Mouse (Mus musculus) MEL (cell line): ENCODE measurements around the gene Aph1c. TPM values are rescaled to one million over a fixed set of nuclear protein-coding genes. Genes with fewer than 3 reads are reported as not detected.

Source experiments
- DNase-seq: peaks from one replicate; pipeline ENCODE4 v3.0.0; 2011; ENCODE audit warnings: low read depth, low spot score
- H3K27ac ChIP-seq: 2 replicates; pipeline ENCODE4 v1.5.1; 2012; ENCODE audit warnings: low read depth, mild to moderate bottlenecking, control low read depth, low read length, moderate library complexity; ENCODE audit not compliant: control insufficient read depth
- H3K27me3 ChIP-seq, 2 experiments: fragments of 150-350 bp in 1 of 2; sonication (generic) in 1 of 2; 2 replicates each; pipeline ENCODE4 v1.6.1; 2012; ENCODE audit warnings: low read length in 2 of 2, mild to moderate bottlenecking in 2 of 2, improper control_type of control experiment in 1 of 2, moderate library complexity in 1 of 2; ENCODE audit not compliant: insufficient read depth in 2 of 2, control insufficient read depth in 1 of 2
- H3K36me3 ChIP-seq, 2 experiments: 2 replicates each; pipeline ENCODE4 v1.6.1; 2012 to 2014; ENCODE audit warnings: low read length in 2 of 2, improper control_type of control experiment in 1 of 2, inconsistent platforms in 1 of 2, mild to moderate bottlenecking in 1 of 2; ENCODE audit not compliant: insufficient read depth in 2 of 2, control insufficient read depth in 1 of 2
- H3K4me1 ChIP-seq, 2 experiments: fragments of 150-350 bp in 1 of 2; sonication (generic) in 1 of 2; 2 replicates each; pipeline ENCODE4 v1.6.1; 2012; ENCODE audit warnings: low read length in 2 of 2, improper control_type of control experiment in 1 of 2, mild to moderate bottlenecking in 1 of 2; ENCODE audit not compliant: insufficient read depth in 2 of 2, control insufficient read depth in 1 of 2
- H3K4me3 ChIP-seq, 2 experiments: fragments of 150-350 bp in 1 of 2; sonication (generic) in 1 of 2; 2 replicates each; pipeline ENCODE4 v1.5.1; 2012; ENCODE audit warnings: low read depth in 2 of 2, low read length in 2 of 2, mild to moderate bottlenecking in 2 of 2, moderate library complexity in 2 of 2, control low read depth in 1 of 2, improper control_type of control experiment in 1 of 2; ENCODE audit not compliant: control insufficient read depth in 1 of 2, insufficient read depth in 1 of 2
- H3K79me2 ChIP-seq: 2 replicates; pipeline ENCODE4 v1.6.1; 2012; ENCODE audit warnings: mild to moderate bottlenecking, low read length, moderate library complexity; ENCODE audit not compliant: control insufficient read depth, poor library complexity, insufficient read depth
- H3K9ac ChIP-seq: 2 replicates; pipeline ENCODE4 v1.6.1; 2012; ENCODE audit warnings: low read depth, mild to moderate bottlenecking, control low read depth, low read length, moderate library complexity; ENCODE audit not compliant: control insufficient read depth, poor library complexity, severe bottlenecking
- H3K9me3 ChIP-seq: fragments of 150-350 bp; sonication (generic); replicated peaks from 2 replicates; pipeline ENCODE4 v1.6.1; 2012; ENCODE audit warnings: mild to moderate bottlenecking, low read length, improper control_type of control experiment, moderate library complexity; ENCODE audit not compliant: insufficient read depth
- CHD1 ChIP-seq: IDR thresholded peaks from 2 replicates; pipeline ENCODE4 v1.6.1; 2012; ENCODE audit warnings: low read depth, mild to moderate bottlenecking, inconsistent platforms, low read length, improper control_type of control experiment
- CHD2 ChIP-seq: IDR thresholded peaks from 2 replicates; pipeline ENCODE4 v1.6.1; 2011; ENCODE audit warnings: low read length, improper control_type of control experiment
- CTCF ChIP-seq, 3 experiments: IDR thresholded peaks in 2 of 3; conservative IDR thresholded peaks in 1 of 3; 2 replicates each; pipeline ENCODE4 v1.5.1; 2011 to 2012; ENCODE audit warnings: low read length in 3 of 3, low read depth in 2 of 3, mild to moderate bottlenecking in 2 of 3, improper control_type of control experiment in 1 of 3, inconsistent platforms in 1 of 3, mixed read lengths in 1 of 3, moderate library complexity in 1 of 3; ENCODE audit not compliant: control insufficient read depth in 1 of 3, insufficient read depth in 1 of 3, poor library complexity in 1 of 3, severe bottlenecking in 1 of 3
- E2F4 ChIP-seq: IDR thresholded peaks from 2 replicates; pipeline ENCODE4 v1.6.1; 2011; ENCODE audit warnings: low read depth, low read length, improper control_type of control experiment, borderline replicate concordance
- ETS1 ChIP-seq: IDR thresholded peaks from 2 replicates; pipeline ENCODE4 v1.6.1; 2012; ENCODE audit warnings: low read depth, mild to moderate bottlenecking, inconsistent platforms, low read length, improper control_type of control experiment, moderate library complexity
- GABPA ChIP-seq: IDR thresholded peaks from 2 replicates; pipeline ENCODE4 v1.6.1; 2012; ENCODE audit warnings: low read depth, mild to moderate bottlenecking, inconsistent platforms, low read length, improper control_type of control experiment, moderate library complexity
- GATA1 ChIP-seq: IDR thresholded peaks from 2 replicates; pipeline ENCODE4 v1.6.1; 2011; ENCODE audit warnings: low read depth, low read length, improper control_type of control experiment
- HCFC1 ChIP-seq: IDR thresholded peaks from 2 replicates; pipeline ENCODE4 v1.6.1; 2012; ENCODE audit warnings: low read depth, mild to moderate bottlenecking, inconsistent platforms, low read length, improper control_type of control experiment, moderate library complexity
- MAX ChIP-seq: IDR thresholded peaks from 2 replicates; pipeline ENCODE4 v1.6.1; 2011; ENCODE audit warnings: low read length, improper control_type of control experiment
- MEF2A ChIP-seq: IDR thresholded peaks from 2 replicates; pipeline ENCODE4 v1.6.1; 2014; ENCODE audit warnings: low read depth, mild to moderate bottlenecking, inconsistent platforms, low read length, improper control_type of control experiment; ENCODE audit not compliant: poor library complexity, insufficient replicate concordance, severe bottlenecking; ENCODE audit errors: extremely low read depth
- MXI1 ChIP-seq: IDR thresholded peaks from 2 replicates; pipeline ENCODE4 v1.6.1; 2011; ENCODE audit warnings: mild to moderate bottlenecking, low read depth, low read length, improper control_type of control experiment
- MYC ChIP-seq: IDR thresholded peaks from 2 replicates; pipeline ENCODE4 v1.6.1; 2011; ENCODE audit warnings: low read depth, mild to moderate bottlenecking, low read length, improper control_type of control experiment, moderate library complexity
- NELFE ChIP-seq: IDR thresholded peaks from 2 replicates; pipeline ENCODE4 v1.6.1; 2011; ENCODE audit warnings: low read depth, low read length, improper control_type of control experiment
- NRF1 ChIP-seq: IDR thresholded peaks from 2 replicates; pipeline ENCODE4 v1.6.1; 2014; ENCODE audit warnings: low read depth, mild to moderate bottlenecking, inconsistent platforms, low read length, improper control_type of control experiment, moderate library complexity; ENCODE audit not compliant: poor library complexity, insufficient read depth, severe bottlenecking
- POLR2AphosphoS2 ChIP-seq: IDR thresholded peaks from 2 replicates; pipeline ENCODE4 v1.6.1; 2011; ENCODE audit warnings: low read length, improper control_type of control experiment
- POLR2AphosphoS5 ChIP-seq: IDR thresholded peaks from 2 replicates; pipeline ENCODE4 v1.6.1; 2012; ENCODE audit warnings: low read depth, borderline replicate concordance, mild to moderate bottlenecking, inconsistent platforms, low read length, moderate library complexity, mixed read lengths
- RAD21 ChIP-seq: IDR thresholded peaks from 2 replicates; pipeline ENCODE4 v1.6.1; 2011; ENCODE audit warnings: mild to moderate bottlenecking, low read depth, low read length, improper control_type of control experiment
- RCOR1 ChIP-seq: IDR thresholded peaks from 2 replicates; pipeline ENCODE4 v1.6.1; 2012; ENCODE audit warnings: low read depth, mild to moderate bottlenecking, inconsistent platforms, low read length, improper control_type of control experiment
- SIN3A ChIP-seq: IDR thresholded peaks from 2 replicates; pipeline ENCODE4 v1.6.1; 2012; ENCODE audit warnings: low read length, improper control_type of control experiment, inconsistent platforms
- SMC3 ChIP-seq: IDR thresholded peaks from 2 replicates; pipeline ENCODE4 v1.6.1; 2011; ENCODE audit warnings: low read depth, low read length, improper control_type of control experiment
- TAL1 ChIP-seq: IDR thresholded peaks from 2 replicates; pipeline ENCODE4 v1.6.1; 2012; ENCODE audit warnings: mild to moderate bottlenecking, inconsistent platforms, low read length, moderate library complexity, mixed read lengths
- TBP ChIP-seq: IDR thresholded peaks from 2 replicates; pipeline ENCODE4 v1.8.0; 2011; ENCODE audit warnings: low read depth, low read length, improper control_type of control experiment
- TCF12 ChIP-seq: IDR thresholded peaks from 2 replicates; pipeline ENCODE4 v1.6.1; 2014; ENCODE audit warnings: low read depth, mild to moderate bottlenecking, inconsistent platforms, low read length, improper control_type of control experiment, moderate library complexity
- UBTF ChIP-seq: IDR thresholded peaks from 2 replicates; pipeline ENCODE4 v1.6.1; 2012; ENCODE audit warnings: low read depth, mild to moderate bottlenecking, inconsistent platforms, low read length, improper control_type of control experiment, moderate library complexity, borderline replicate concordance; ENCODE audit not compliant: insufficient read depth
- USF1 ChIP-seq: IDR thresholded peaks from 2 replicates; pipeline ENCODE4 v1.6.1; 2014; ENCODE audit warnings: low read depth, mild to moderate bottlenecking, inconsistent platforms, low read length, improper control_type of control experiment, moderate library complexity
- USF2 ChIP-seq, 2 experiments: IDR thresholded peaks; 2 replicates each; pipeline ENCODE4 v1.6.1; 2011 to 2012; ENCODE audit warnings: improper control_type of control experiment in 2 of 2, low read length in 2 of 2, borderline replicate concordance in 1 of 2, inconsistent platforms in 1 of 2, low read depth in 1 of 2, mild to moderate bottlenecking in 1 of 2; ENCODE audit not compliant: insufficient read depth in 1 of 2
- ZC3H11A ChIP-seq: IDR thresholded peaks from 2 replicates; pipeline ENCODE4 v1.6.1; 2012; ENCODE audit warnings: low read depth, mild to moderate bottlenecking, inconsistent platforms, low read length, improper control_type of control experiment
- ZKSCAN1 ChIP-seq: IDR thresholded peaks from 2 replicates; pipeline ENCODE4 v1.6.1; 2012; ENCODE audit warnings: low read depth, mild to moderate bottlenecking, inconsistent platforms, low read length, improper control_type of control experiment, moderate library complexity
- ZMIZ1 ChIP-seq: IDR thresholded peaks from 2 replicates; pipeline ENCODE4 v1.6.1; 2012; ENCODE audit warnings: low read depth, mild to moderate bottlenecking, inconsistent platforms, low read length, improper control_type of control experiment, moderate library complexity
- ZNF384 ChIP-seq: IDR thresholded peaks from 2 replicates; pipeline ENCODE4 v1.6.1; 2012; ENCODE audit warnings: low read depth, mild to moderate bottlenecking, inconsistent platforms, low read length, improper control_type of control experiment
- polyA plus RNA-seq, 2 experiments: library from polyadenylated mRNA; stranded (reverse) in 1 of 2; unstranded in 1 of 2; fragments of >175 nt in 1 of 2; fragments of >200 nt in 1 of 2; gene quantifications; 2 replicates each; pipeline versions ENCODE4 v1.2.1 to v1.2.4; 2012; ENCODE audit warnings: low replicate concordance in 2 of 2, low read depth in 1 of 2; ENCODE audit not compliant: insufficient read length in 2 of 2, insufficient read depth in 1 of 2, missing spikeins in 1 of 2
- total RNA-seq: library from RNA; depleted of rRNA; stranded (reverse); fragments of 300-350 nt; gene quantifications from 2 replicates; pipeline ENCODE4 v1.2.3, GENCODE M21; 2012

The Aph1c gene
- total and polyA plus RNA-seq, 3 experiments: 0.23 to 0.39 TPM; not detected in 1

DNA sequence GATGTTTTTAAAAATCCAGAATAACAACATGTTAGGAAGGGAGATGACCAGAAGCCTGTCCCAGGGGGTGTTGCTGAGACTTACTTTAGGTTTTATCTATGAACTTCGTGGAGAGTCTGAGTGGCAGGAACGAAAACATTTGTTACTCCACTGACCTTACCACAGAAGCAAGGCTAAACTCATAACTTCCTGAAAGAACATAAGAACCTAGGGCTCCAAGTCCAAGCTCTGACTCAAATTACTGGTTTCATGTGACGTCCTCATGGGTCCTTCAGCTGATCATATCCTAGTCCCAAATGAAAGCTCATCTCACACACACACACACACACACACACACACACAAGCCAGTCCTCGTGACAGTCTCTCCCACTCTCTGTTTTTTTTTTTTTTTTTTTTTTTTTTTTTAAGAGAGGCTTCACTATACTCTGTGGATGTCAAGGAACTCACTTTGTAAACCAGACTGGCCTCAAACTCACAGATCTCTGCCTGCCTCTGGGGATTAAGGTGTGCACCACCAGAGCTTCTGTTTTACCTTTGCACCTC is 2.1 kb downstream of the Aph1c start:
- peaks cover 0 to 2% of the 10 kb centered on the region in 2 experiments; a peak in 1 of 4 replicates for H3K27me3 ChIP-seq
- H3K36me3 ChIP-seq: peaks cover 0 to 3% of the 10 kb centered on the region in 2 experiments; a peak in 1 of 4 replicates
- H3K9me3 ChIP-seq: no peaks in the 10 kb centered on the region
- no peak overlapping the region for H3K9ac ChIP-seq
- no peaks in the 10 kb centered on the region for H3K79me2 ChIP-seq
- H3K4me3 ChIP-seq: no peak overlapping the region
- TF ChIP-seq ZKSCAN1: no peak
- peak; percentile 72 for TF ChIP-seq ZNF384
- TF ChIP-seq, all 39 proteins: peak for 1
- H3K27ac ChIP-seq: no peak overlapping the region
- no peak for DNase-seq
- peaks cover 0 to 6% of the 10 kb centered on the region in 2 experiments; a peak in 1 of 4 replicates for H3K4me1 ChIP-seq

DNA sequence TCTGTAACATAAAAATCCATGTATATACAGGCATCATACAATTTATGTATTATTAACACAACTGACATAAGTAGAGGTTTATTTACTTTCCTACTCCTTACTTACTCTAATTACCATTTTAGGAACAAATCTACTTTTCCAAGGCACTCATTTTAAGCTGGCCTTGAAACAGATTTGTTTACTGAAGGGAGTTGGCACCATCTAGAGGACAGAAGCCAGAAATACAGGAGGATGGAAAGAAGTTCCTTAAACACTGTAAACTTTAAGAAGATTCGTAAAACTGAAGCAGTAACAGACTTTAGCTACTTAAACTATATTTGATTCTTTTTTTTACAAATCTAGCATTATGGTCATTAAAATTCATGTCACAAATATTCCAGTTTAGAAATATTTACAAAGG is 8.5 kb downstream of the Aph1c start:
- H3K4me1 ChIP-seq: no peaks in the 10 kb centered on the region
- H3K9me3 ChIP-seq: no peaks in the 10 kb centered on the region
- peak; percentile 78 for DNase-seq
- H3K36me3 ChIP-seq: no peaks in the 10 kb centered on the region
- no peak overlapping the region for H3K4me3 ChIP-seq
- H3K9ac ChIP-seq: no peak overlapping the region
- no peaks in the 10 kb centered on the region for H3K79me2 ChIP-seq
- peaks cover 0 to 2% of the 10 kb centered on the region in 2 experiments; a peak in 1 of 4 replicates for H3K27me3 ChIP-seq
- H3K27ac ChIP-seq: no peak overlapping the region
- TF ChIP-seq ZKSCAN1 (no peak), CTCF (IDR thresholded peaks at IDR 0.05 in 2 of 3, conservative IDR thresholded peaks at IDR 0.05 in 1 of 3; ENCODE audit: control insufficient read depth in 1 of 3, insufficient read depth in 1 of 3, low read depth in 2 of 3, low read length in 3 of 3, poor library complexity in 1 of 3, severe bottlenecking in 1 of 3) (peak; percentile 3 to 95 (median 51); a peak in 3 of 6 replicates), MAX (no peak), POLR2AphosphoS5 (no peak), GABPA (no peak), TAL1 (no peak), RAD21 (peak; percentile 98), USF2 (IDR thresholded peaks at IDR 0.05; ENCODE audit: borderline replicate concordance in 1 of 2, insufficient read depth in 1 of 2, low read depth in 1 of 2, low read length in 2 of 2) (no peak), MXI1 (no peak), GATA1 (no peak), NELFE (no peak), SMC3 (peak; percentile 96), SIN3A (peak; percentile 32; the same call in 1 of the 2 replicates), E2F4 (no peak), ZMIZ1 (no peak), TCF12 (no peak), ZC3H11A (peak; percentile 86), MYC (0 out of 2 replicates have a peak, but pooled peaks have one; percentile 18), ZNF384 (no peak), HCFC1 (no peak), CHD1 (no peak), POLR2AphosphoS2 (no peak), ETS1 (no peak), UBTF (no peak), NRF1 (no peak), CHD2 (no peak), MEF2A (no peak), USF1 (no peak), TBP (no peak), RCOR1 (no peak)
